Mouse (Mus musculus) testis, adult 10 weeks (tissue): ENCODE results near the gene Edc4. TPM values are rescaled to one million over a fixed set of nuclear protein-coding genes. Genes with fewer than 3 reads are reported as not detected.

Experiments
- polyA plus RNA-seq: library from polyadenylated mRNA; stranded (reverse); fragments of 350-450 nt; fragmentation: Illumina TruSeq; extraction: RNeasy Lipid Tissue Mini Kit (QIAGEN cat#74804); gene quantifications from one replicate; pipeline ENCODE4 v1.2.3, GENCODE M21; 2014; ENCODE audit warnings: low read depth, low replicate concordance

The Edc4 gene
- 10.5 TPM for polyA plus RNA-seq

DNA sequence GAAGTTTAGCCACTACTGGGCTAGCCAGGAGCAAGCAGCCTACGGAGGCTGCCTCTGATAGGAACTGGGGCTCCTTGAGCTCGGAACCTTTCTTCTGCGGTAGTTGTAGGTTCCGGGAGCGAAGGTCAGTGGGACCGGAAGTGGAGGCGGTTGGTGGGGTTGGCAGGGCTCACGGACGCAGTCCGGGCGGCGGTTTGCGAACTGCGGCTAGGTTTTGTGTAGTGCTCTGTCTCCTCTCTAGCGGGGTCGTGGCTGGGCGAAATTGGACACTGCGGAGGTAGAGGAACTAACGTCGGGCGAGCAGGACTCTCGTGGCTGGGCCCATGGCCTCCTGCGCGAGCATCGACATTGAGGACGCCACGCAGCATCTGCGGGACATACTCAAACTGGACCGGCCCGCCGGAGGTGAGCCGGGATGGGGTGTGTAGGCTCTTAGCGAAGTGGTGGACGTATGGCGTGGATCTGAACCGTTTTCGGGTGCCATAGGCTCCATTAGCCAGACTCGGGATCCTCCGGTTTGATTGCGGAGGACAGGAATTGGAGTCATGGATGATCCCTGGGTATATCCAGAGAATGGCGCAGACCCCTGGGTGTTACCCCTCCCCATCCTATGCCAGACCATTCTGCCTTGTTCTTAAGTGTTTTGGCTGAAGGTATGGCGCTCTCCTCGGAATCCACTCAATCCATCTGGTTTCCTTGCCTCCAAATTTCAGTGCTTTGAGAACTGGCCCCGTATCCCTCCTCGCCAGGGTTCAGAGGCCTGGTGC lies at the start of gene Edc4:
Gene Edc4, plus strand, starts transcription at position 128 of the 767 bp plus-strand sequence.

GRCm38 (mm10) chr8:105853178-105853577 lies 27.5 kb upstream of the Edc4 start, which contains the start of gene Cenpt:
TSS of gene Cenpt (minus strand) at chr8:105853278.

GRCm38 (mm10) chr8:105854715-105855216 lies 25.9 kb upstream of the Edc4 start, which contains the start of gene Thap11:
TSS of gene Thap11 (plus strand) at chr8:105855132.

GRCm38 (mm10) chr8:105860143-105860981 lies 20.3 kb upstream of the Edc4 start, which contains the start of gene Nutf2:
TSS of gene Nutf2 (plus strand) at chr8:105860580.

GRCm38 (mm10) chr8:105893339-105893738 lies 12.7 kb downstream of the Edc4 start, which contains the start of gene Nrn1l:
TSS of gene Nrn1l (plus strand) at chr8:105893567.

DNA sequence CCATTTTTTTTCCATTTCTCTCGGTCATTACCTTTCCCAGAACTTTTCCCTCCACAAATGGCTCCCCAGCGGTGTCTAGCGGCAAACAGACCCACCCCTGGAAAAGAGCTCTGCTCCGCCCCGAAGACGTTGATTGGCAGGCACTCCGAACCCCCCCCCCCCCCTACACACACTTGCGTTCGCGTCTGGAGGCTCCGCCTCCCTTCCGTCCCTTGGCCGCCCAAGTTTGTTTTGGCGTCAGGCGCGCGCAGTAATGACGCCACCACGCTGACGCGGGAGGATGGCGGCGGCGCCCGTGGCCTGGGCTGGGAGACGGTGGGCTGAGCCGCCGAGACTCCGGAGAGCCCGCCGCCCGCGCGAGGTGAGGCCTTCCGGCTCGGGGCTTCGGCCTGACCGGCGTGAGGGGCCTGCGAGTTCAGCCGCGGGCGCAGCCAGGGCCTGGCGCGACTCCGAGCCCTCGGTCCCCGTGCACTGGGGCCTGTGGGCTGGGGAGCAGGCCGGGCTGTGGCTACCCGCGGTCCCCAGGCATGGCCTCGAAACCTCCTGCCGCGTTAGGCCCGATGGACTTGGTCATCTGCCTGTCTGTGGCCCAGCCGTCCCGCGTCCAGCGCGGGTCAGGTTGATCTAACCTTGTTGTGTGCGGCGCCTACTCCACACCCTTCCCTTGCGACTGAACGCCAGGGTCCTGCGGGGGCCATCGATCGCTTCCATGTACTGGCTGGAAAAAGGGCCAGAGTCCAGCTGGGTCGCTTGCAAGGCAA lies 19.7 kb downstream of the Edc4 start, which contains the start of gene Pskh1:
Gene Pskh1, plus strand, starts transcription at position 262 of the 761 bp plus-strand sequence.

GRCm38 (mm10) chr8:105933762-105934161 lies 53.1 kb downstream of the Edc4 start, which contains the start of gene Ctrl:
TSS of gene Ctrl (minus strand) at chr8:105933862.

GRCm38 (mm10) chr8:105938306-105938669 lies 57.6 kb downstream of the Edc4 start, which contains the start of gene Psmb10:
TSS of gene Psmb10 (minus strand) at chr8:105938444.

GRCm38 (mm10) chr8:105943321-105943739 lies 62.6 kb downstream of the Edc4 start, which contains the start of gene Lcat:
TSS of gene Lcat (minus strand) at chr8:105943382.

Other genes starting within 250 kb of the Edc4 start
- 31.2 TPM for gene Ctcf, start 244.3 kb upstream of the Edc4 start, polyA plus RNA-seq
- not detected for gene Agrp, start 243.5 kb upstream of the Edc4 start, polyA plus RNA-seq
- 0.14 TPM for gene Carmil2, start 194.6 kb upstream of the Edc4 start, polyA plus RNA-seq
- gene Acd, start 179.8 kb upstream of the Edc4 start, polyA plus RNA-seq: 3.0 TPM
- gene Pard6a, start 179.7 kb upstream of the Edc4 start, polyA plus RNA-seq: 2.3 TPM
- gene 4933405L10Rik, start 173.2 kb upstream of the Edc4 start, polyA plus RNA-seq: 4.7 TPM
- gene Enkd1, start 172.7 kb upstream of the Edc4 start, polyA plus RNA-seq: 5.3 TPM
- 0.24 TPM for gene Gfod2, start 122.2 kb upstream of the Edc4 start, polyA plus RNA-seq
- 11.3 TPM for gene Ranbp10, start 53.5 kb upstream of the Edc4 start, polyA plus RNA-seq
- 174 TPM for gene Tsnaxip1, start 53.1 kb upstream of the Edc4 start, polyA plus RNA-seq
- gene Cenpt, start 27.6 kb upstream of the Edc4 start, polyA plus RNA-seq: 1.8 TPM
- 5.0 TPM for gene Thap11, start 25.7 kb upstream of the Edc4 start, polyA plus RNA-seq
- gene Nutf2, start 20.3 kb upstream of the Edc4 start, polyA plus RNA-seq: 31.1 TPM
- gene Nrn1l, start 12.7 kb downstream of the Edc4 start, polyA plus RNA-seq: not detected
- 2.4 TPM for gene Pskh1, start 19.6 kb downstream of the Edc4 start, polyA plus RNA-seq
- not detected for gene Ctrl, start 53.0 kb downstream of the Edc4 start, polyA plus RNA-seq
- 0.31 TPM for gene Psmb10, start 57.6 kb downstream of the Edc4 start, polyA plus RNA-seq
- gene Lcat, start 62.5 kb downstream of the Edc4 start, polyA plus RNA-seq: 0.31 TPM
- 0.39 TPM for gene Slc12a4, start 85.2 kb downstream of the Edc4 start, polyA plus RNA-seq
- gene Dpep3, start 98.5 kb downstream of the Edc4 start, polyA plus RNA-seq: 48.5 TPM
- 4.0 TPM for gene Dus2, start 110.5 kb downstream of the Edc4 start, polyA plus RNA-seq
- gene Dpep2nb, start 125.1 kb downstream of the Edc4 start, polyA plus RNA-seq: 0.52 TPM
- gene Ddx28, start 131.0 kb downstream of the Edc4 start, polyA plus RNA-seq: 2.8 TPM
- 30.0 TPM for gene Nfatc3, start 178.0 kb downstream of the Edc4 start, polyA plus RNA-seq